Mouse (Mus musculus) ES-Bruce4 (cell line): ENCODE measurements around the gene Sema3c.

Source experiments
- CTCF ChIP-seq: IDR thresholded peaks from one replicate; pipeline ENCODE4 v1.8.1; 2011; ENCODE audit warnings: low read depth, low read length
- POLR2A ChIP-seq: IDR thresholded peaks from one replicate; pipeline ENCODE4 v1.8.1; 2011; ENCODE audit warnings: low read length; ENCODE audit not compliant: insufficient read depth

GRCm38 (mm10) chr5:17628606-17629005 is 54.5 kb downstream of the Sema3c start:
- TF ChIP-seq POLR2A (no peak), CTCF (no peak)
